Mouse (Mus musculus) liver, postnatal 0 days (tissue): ENCODE measurements at regions not wholly inside any gene's neighbourhood (a gene's known extent, or its start where the extent isn't known, plus 50 kb on each side); places are given as distances from the start of the nearest gene placed in this dataset.
A peak's percentile ranks its signal among the peaks of the same experiment; 100 is the strongest.

Experiments used
- ATAC-seq: fragments of 200-750 bp; cut with Nextera tagmentation; 2 replicates; pipeline ENCODE4 v1.8.0; 2017; ENCODE audit warnings: mild to moderate bottlenecking, moderate library complexity
- DNase-seq: peaks from one replicate; pipeline ENCODE4 v3.0.0-alpha.2; 2016
- H3K27ac ChIP-seq: fragments of 300-500 bp; sonication (generic); 2 replicates; pipeline ENCODE4 v1.5.1; 2014; ENCODE audit warnings: antibody characterized with exemption, moderate library complexity, mild to moderate bottlenecking, low read depth
- H3K27me3 ChIP-seq: fragments of 300-500 bp; sonication (generic); 2 replicates; pipeline ENCODE4 v1.6.1; 2014; ENCODE audit warnings: low read length, control low read depth, mixed read lengths; ENCODE audit not compliant: insufficient read depth
- H3K36me3 ChIP-seq: fragments of 300-500 bp; sonication (generic); replicated peaks from 2 replicates; pipeline ENCODE4 v1.6.1; 2014; ENCODE audit warnings: mild to moderate bottlenecking, control low read depth, low read length, moderate library complexity, mixed read lengths; ENCODE audit not compliant: insufficient read depth
- H3K4me1 ChIP-seq: fragments of 300-500 bp; sonication (generic); 2 replicates; pipeline ENCODE4 v1.6.1; 2014; ENCODE audit warnings: antibody characterized with exemption, mild to moderate bottlenecking, control low read depth; ENCODE audit not compliant: insufficient read depth
- H3K4me2 ChIP-seq: fragments of 300-500 bp; sonication (generic); 2 replicates; pipeline ENCODE4 v1.6.1; 2014; ENCODE audit warnings: low read depth, mild to moderate bottlenecking, low read length, moderate library complexity, mixed read lengths
- H3K4me3 ChIP-seq: fragments of 300-500 bp; sonication (generic); 2 replicates; pipeline ENCODE4 v1.5.1; 2014; ENCODE audit warnings: low read depth, low read length
- H3K9ac ChIP-seq: fragments of 300-500 bp; sonication (generic); replicated peaks from 2 replicates; pipeline ENCODE4 v1.6.1; 2014; ENCODE audit warnings: mild to moderate bottlenecking, moderate library complexity
- H3K9me3 ChIP-seq: fragments of 300-500 bp; sonication (generic); 2 replicates; pipeline ENCODE4 v1.6.1; 2016; ENCODE audit warnings: mild to moderate bottlenecking, control low read depth, low read length, mixed read lengths
- CTCF ChIP-seq: sonication (generic); IDR thresholded peaks from 2 replicates; pipeline ENCODE4 v1.5.1; 2016; ENCODE audit warnings: antibody characterized with exemption, low read depth
- EP300 ChIP-seq: IDR thresholded peaks from 2 replicates; pipeline ENCODE4 v1.6.1; 2016; ENCODE audit warnings: antibody characterized with exemption, low read depth, mild to moderate bottlenecking
- whole genome bisulfite sequencing: fragments of 180-500 bp; shearing (Covaris S2); extraction: QIAGEN DNeasy Blood & Tissue Kit; methylation state at CpG from one replicate; pipeline ENCODE4 v1.1.7; 2014; ENCODE audit not compliant: insufficient replicate concordance; 5-methylcytosine and 5-hydroxymethylcytosine counted together

DNA sequence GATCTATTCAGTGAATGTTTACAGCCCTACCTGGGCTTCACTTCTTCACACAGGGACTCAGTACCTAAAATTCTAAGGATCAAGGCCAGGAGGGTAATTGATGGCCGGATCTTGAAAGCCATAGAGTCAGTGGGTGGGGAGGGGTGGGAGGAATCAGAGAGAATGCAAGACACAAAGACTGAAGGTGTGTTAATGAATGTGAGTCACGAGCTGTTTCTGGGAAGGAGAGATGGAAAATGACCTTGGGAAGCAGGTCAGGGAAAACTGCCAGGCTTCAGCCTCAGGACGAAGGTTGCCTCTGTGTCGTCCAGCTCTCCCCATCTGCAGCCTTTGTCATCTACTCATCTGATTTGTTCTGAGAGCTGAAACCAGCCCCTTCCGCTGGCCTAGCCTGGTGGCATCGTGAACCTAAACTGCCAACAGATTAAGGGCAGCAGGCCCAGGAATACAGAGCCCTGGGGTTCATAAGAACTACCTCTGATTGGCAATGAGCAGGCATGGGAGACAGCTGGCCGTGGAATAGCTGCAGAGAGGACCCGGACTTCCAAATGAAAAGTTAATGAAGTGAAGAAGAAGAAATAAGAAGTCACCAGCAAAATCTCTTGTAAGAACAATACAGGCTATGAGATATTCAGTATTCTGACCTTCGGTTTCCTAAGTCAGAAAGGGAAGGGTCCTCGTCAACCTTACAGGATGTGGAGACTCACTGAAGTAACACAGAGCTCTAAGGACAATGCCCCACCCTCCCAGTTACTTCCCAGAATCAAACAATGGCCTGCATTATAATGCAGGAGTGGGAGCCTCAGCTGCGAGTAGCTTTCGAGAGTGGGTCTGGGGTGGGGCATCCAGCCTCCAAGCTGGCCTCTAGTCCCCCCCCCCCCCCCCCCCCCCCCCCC lies 100.8 kb upstream of the Slc44a1 start:
- TF ChIP-seq EP300 (no peak), CTCF (no peak)
- no peaks in the 10 kb centered on the region for H3K27me3 ChIP-seq
- ATAC-seq (no peak), DNase-seq (no peak)
- 59% methylated on average over 12 of the region's 12 CpGs for WGBS
- no peak overlapping the region for H3K4me3 ChIP-seq
- H3K9ac ChIP-seq = no peak overlapping the region
- no peaks in the 10 kb centered on the region for H3K9me3 ChIP-seq
- H3K27ac ChIP-seq = no peak overlapping the region
- no peaks in the 10 kb centered on the region for H3K4me1 ChIP-seq
- no peak overlapping the region for H3K4me2 ChIP-seq
- no peaks in the 10 kb centered on the region for H3K36me3 ChIP-seq

DNA sequence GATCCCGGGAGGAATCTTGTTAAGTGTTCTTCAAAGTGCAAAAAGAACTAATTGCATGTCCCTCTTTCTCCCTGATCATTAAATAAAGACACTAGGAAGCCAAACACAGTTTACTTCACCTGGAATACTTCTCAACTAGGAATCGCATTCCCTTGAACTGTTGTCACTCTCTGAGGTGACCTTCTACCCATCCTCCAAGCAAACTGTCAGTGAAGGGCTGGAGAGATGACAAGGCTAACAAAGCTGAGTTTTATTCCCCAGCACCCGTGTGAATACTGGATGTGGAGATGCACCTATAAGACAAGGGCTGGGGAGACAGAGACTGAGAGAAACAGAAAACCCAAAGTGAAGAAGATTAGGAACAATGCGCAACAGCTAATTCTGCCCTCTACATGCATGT lies 101.7 kb upstream of the Slc44a1 start:
- Histone ChIP-seq H3K4me2 (no peak overlapping the region), H3K27me3 (no peaks in the 10 kb centered on the region), H3K4me3 (no peak overlapping the region), H3K4me1 (no peaks in the 10 kb centered on the region), H3K9ac (no peak overlapping the region), H3K27ac (no peak overlapping the region), H3K9me3 (no peaks in the 10 kb centered on the region), H3K36me3 (no peaks in the 10 kb centered on the region)
- ATAC-seq = no peak
- no peak for TF ChIP-seq EP300
- no peak for TF ChIP-seq CTCF
- 65% methylated on average over 4 of the region's 4 CpGs for WGBS
- no peak for DNase-seq

- H3K9ac ChIP-seq = no peak overlapping the region
- H3K36me3 ChIP-seq = no peaks in the 10 kb centered on the region
- no peaks in the 10 kb centered on the region for H3K4me1 ChIP-seq
- TF ChIP-seq CTCF = no peak
- no peak for TF ChIP-seq EP300
- H3K9me3 ChIP-seq = no peaks in the 10 kb centered on the region
- DNase-seq (peak; percentile 56), ATAC-seq (peak; percentile 95)
- H3K4me2 ChIP-seq = no peak overlapping the region
- H3K27me3 ChIP-seq = no peaks in the 10 kb centered on the region
- H3K27ac ChIP-seq = no peak overlapping the region; the same call in 1 of the 2 replicates
- H3K4me3 ChIP-seq = no peak overlapping the region
- WGBS = 47% methylated on average over 8 of the region's 8 CpGs
These were observed 102.4 kb upstream of the Slc44a1 start for GRCm38 (mm10) chr4:53337784-53338183.

DNA sequence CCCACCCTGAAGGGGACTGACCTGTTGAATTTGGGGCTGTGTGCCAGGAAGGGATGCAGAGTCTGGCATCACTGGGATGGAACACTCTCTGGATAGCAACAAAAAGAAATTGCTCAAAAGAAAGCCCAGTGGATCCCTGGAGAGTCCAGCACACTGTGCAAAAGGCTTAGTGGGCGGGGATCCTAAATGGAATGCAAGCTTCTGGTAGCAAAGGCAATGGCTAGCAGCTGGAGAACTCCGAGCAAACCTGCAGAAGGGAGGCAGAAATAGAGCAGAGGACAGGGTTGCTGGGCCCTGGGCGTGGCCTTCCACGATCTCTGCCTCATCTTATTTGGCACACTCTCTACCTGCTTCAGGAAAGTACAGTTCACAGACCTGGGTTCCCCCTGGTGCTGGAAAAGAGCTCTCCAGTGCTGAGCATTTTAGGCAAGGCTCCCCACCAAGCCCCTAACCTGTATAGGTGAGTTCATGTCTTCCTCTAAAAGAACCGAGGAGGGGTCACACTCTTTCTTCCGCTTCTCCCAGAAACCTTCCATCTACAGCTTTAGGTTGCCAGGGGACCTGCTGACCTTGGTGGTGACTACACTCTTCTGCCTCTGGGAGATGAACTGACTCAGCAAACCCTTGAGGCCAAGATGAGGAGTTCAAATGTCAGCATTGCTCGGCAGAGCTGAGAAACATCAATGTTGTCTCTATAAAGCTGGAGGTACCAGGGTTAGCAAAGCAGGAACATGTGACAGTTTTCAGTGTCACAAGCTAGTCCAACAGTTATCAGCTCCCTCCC lies 112.6 kb upstream of the Slc44a1 start:
- DNase-seq (no peak), ATAC-seq (no peak)
- WGBS = 70% methylated on average over 7 of the region's 7 CpGs
- H3K27me3 ChIP-seq = no peaks in the 10 kb centered on the region
- H3K4me1 ChIP-seq = no peaks in the 10 kb centered on the region
- no peak overlapping the region for H3K4me3 ChIP-seq
- H3K36me3 ChIP-seq = no peaks in the 10 kb centered on the region
- H3K27ac ChIP-seq = no peak overlapping the region
- H3K9ac ChIP-seq = no peak overlapping the region
- TF ChIP-seq EP300 (no peak), CTCF (no peak)
- H3K9me3 ChIP-seq = no peaks in the 10 kb centered on the region
- H3K4me2 ChIP-seq = no peak overlapping the region

DNA sequence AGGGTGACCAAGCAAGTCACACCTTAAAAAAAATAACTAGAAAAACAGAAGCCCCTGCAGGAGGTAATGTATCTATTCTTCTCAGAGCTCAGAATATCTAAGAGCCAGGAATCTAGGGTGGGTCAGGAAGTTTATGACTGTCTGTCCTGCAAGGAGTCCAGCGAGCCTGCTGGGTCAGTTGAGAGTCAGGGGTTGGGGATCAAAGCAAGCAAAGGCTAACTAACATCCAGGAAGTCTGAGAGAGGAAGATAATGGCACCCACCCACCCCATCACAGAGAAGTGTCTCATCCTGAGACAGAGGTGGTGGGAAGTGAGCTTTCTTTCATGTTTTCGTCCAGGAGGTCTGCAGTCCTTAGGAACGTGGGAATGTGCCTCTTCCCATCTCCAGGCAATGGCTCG lies 116.4 kb upstream of the Slc44a1 start:
- 45% methylated on average over 4 of the region's 4 CpGs for WGBS
- Histone ChIP-seq H3K36me3 (no peaks in the 10 kb centered on the region), H3K4me3 (no peak overlapping the region), H3K4me1 (no peaks in the 10 kb centered on the region), H3K4me2 (no peak overlapping the region), H3K9ac (no peak overlapping the region), H3K27me3 (no peaks in the 10 kb centered on the region), H3K27ac (no peak overlapping the region), H3K9me3 (no peaks in the 10 kb centered on the region)
- ATAC-seq = no peak
- no peak for DNase-seq
- TF ChIP-seq EP300 (no peak), CTCF (no peak)

DNA sequence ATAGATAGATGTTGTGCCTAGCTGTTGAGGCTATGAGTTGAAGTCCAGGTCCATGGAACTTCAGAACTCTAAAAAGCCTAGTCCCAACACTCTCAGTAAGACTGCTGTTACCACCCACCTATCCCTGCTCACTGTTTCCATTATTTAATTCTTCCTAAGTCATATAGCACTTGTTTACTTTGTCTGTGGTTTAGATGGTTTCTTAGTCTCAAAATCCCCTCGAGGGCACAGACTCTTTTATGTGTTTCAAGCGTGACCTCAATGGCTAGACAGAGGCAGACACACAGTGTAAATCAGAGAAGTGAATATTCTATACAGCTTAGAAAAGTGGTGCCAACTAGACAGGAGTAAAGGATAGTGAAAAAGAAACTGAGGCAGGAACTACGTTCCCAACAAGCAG lies 117.0 kb upstream of the Slc44a1 start:
- ATAC-seq (no peak), DNase-seq (no peak)
- Histone ChIP-seq H3K27ac (no peak overlapping the region), H3K4me3 (no peak overlapping the region), H3K9ac (no peak overlapping the region), H3K27me3 (no peaks in the 10 kb centered on the region), H3K36me3 (no peaks in the 10 kb centered on the region), H3K4me1 (no peaks in the 10 kb centered on the region), H3K4me2 (no peak overlapping the region), H3K9me3 (no peaks in the 10 kb centered on the region)
- TF ChIP-seq CTCF (no peak), EP300 (no peak)
- WGBS = 63% methylated on average over 3 of the region's 3 CpGs
